Mouse (Mus musculus) stomach, postnatal 0 days (tissue): ENCODE results near the gene Fignl2.
A peak's percentile ranks its signal among the peaks of the same experiment; 100 is the strongest.

Experiments
- CTCF ChIP-seq: IDR thresholded peaks from 2 replicates; pipeline ENCODE4 v1.5.1; 2016; ENCODE audit warnings: antibody characterized with exemption, low read depth, mild to moderate bottlenecking, moderate library complexity
- EP300 ChIP-seq: optimal IDR thresholded peaks from 2 replicates; pipeline ENCODE3; 2016; ENCODE audit warnings: antibody characterized with exemption

DNA sequence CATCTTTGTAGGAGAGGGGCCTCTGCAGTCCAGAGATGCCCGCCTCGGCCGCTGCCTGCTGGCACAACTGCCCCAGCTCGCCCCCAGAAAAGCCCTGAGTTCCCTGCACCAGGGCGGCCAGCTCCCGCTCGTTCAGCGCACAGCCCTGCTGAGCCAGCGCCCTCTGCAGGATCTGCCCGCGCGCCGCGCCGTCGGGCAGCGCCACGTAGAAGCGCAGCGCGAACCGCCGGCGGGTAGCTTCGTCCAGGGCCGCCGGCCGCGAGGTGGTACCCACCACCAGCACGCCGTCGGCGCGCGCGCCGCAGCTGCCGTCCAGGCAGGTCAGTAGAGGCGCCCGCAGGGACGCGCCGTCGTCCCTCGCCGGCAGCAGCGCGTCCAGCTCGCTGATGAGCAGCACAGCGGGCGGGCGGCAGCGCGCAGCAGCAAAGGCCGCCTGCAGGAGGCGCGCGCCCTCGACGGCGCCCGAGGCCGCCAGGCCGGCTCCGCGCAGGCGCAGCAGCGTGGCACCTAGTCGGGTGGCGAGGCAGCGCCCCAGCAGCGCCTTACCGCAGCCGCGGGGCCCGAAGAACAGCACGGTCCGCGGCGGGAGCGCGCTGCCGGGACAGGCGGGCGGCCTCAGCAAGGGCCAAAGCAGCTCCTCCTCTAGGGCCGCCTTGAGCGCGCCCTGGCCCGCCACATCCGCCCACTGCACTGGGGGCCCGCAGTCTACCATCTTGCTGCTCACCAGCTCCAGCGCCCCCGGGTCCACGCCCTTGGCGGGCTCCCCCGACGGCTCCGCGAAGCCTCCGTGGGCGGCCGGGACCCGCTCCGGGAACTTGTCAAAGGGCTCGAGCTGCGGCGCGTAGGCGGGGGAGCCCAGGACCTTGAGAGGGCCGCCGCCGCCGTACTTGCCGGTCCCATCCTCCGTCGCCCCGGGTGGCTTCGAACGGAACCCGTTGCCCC, 25.5 kb downstream of the Fignl2 start:
- TF ChIP-seq EP300 (no peak), CTCF (peak; percentile 27; the same call in 1 of the 2 replicates)
